Comparison of ENCODE assay signal across 16 mouse cellular contexts in genomic region chr5:43024006-43024593, GRCm38 (mm10).
DNase-seq lines count a peak whose midpoint lies in the region; ATAC-seq and TF ChIP-seq lines count a peak whose summit lies in the region.
"Had no signal": no experiment of that assay in that cellular context is flagged by ENCODE, and none has a peak within 500 bp of the region (broad histone marks: within the 10 kb centered on the region; RNA-seq: fewer than 3 reads in every experiment).

No protein-coding gene starts in this region.

- TF ChIP-seq CTCF in lung, embryonic 14.5 days (IDR thresholded peaks at IDR 0.05; ENCODE audit: low read depth): no peak

- no peaks in the 10 kb centered on the region for H3K27me3 ChIP-seq in lung, embryonic 14.5 days (ENCODE audit: insufficient read depth, low read length)
- H3K27me3 ChIP-seq: forebrain, embryonic 13.5 days; liver, embryonic 13.5 days; midbrain, embryonic 13.5 days had no signal

- H3K9me3 ChIP-seq in lung, embryonic 14.5 days (ENCODE audit: low read depth, low read length): no peaks in the 10 kb centered on the region
- H3K9me3 ChIP-seq: forebrain, embryonic 13.5 days; liver, embryonic 13.5 days; midbrain, embryonic 13.5 days had no signal

- 65% methylated on average over 7 of the region's 7 CpGs for WGBS in lung, embryonic 14.5 days

- H3K4me2 ChIP-seq in lung, embryonic 14.5 days: no peak overlapping the region
- H3K4me2 ChIP-seq: forebrain, embryonic 13.5 days; liver, embryonic 13.5 days; midbrain, embryonic 13.5 days had no signal

- H3K4me3 ChIP-seq in lung, embryonic 14.5 days (ENCODE audit: low read depth, low read length): no peak overlapping the region
- H3K4me3 ChIP-seq: forebrain, embryonic 13.5 days; liver, embryonic 13.5 days; midbrain, embryonic 13.5 days had no signal

- no peaks in the 10 kb centered on the region for H3K36me3 ChIP-seq in lung, embryonic 14.5 days (ENCODE audit: insufficient read depth)
- H3K36me3 ChIP-seq: liver, embryonic 13.5 days; midbrain, embryonic 13.5 days had no signal

- ATAC-seq in lung, embryonic 14.5 days (ENCODE audit: insufficient read depth): peak; percentile 56; the same call in 1 of the 2 replicates
- ATAC-seq: forebrain, embryonic 13.5 days; midbrain, embryonic 13.5 days had no signal

- intact Hi-C loops in gastrocnemius, postnatal 14 days (cut with DNase I; ENCODE audit: low total_unique reads): no loop called here

- H3K9ac ChIP-seq in lung, embryonic 14.5 days: no peak overlapping the region
- H3K9ac ChIP-seq: forebrain, embryonic 13.5 days; liver, embryonic 13.5 days; midbrain, embryonic 13.5 days had no signal

- H3K4me1 ChIP-seq in lung, embryonic 14.5 days (ENCODE audit: insufficient read depth): no peaks in the 10 kb centered on the region
- H3K4me1 ChIP-seq: forebrain, embryonic 13.5 days; liver, embryonic 13.5 days; midbrain, embryonic 13.5 days had no signal

- DNase-seq in gastrocnemius, adult 18-20 months (ENCODE audit: low spot score): peak; percentile 27
- no peak for DNase-seq in gastrocnemius, postnatal 14 days
- peak; percentile 1 for DNase-seq in lung, embryonic 14.5 days
- no peak for DNase-seq in lung, postnatal 10 days
- peak; percentile 26 to 61 for DNase-seq in cerebellum, postnatal 14 days
- peak; percentile 2 for DNase-seq in retina, embryonic 14.5 days (ENCODE audit: low spot score)
- no peak for DNase-seq in ovary, postnatal 10 days (ENCODE audit: low spot score)
- no peak for DNase-seq in adrenal gland, adult (ENCODE audit: inconsistent age in 2 of 2, low spot score in 1 of 2)
- DNase-seq: adrenal gland, postnatal 10 days; kidney, adult 11 months; layer of hippocampus, adult 9-11 months; liver, embryonic 13.5 days; spleen, adult 18-20 months; thymus, postnatal 14 days had no signal

- no peak overlapping the region for H3K27ac ChIP-seq in lung, embryonic 14.5 days (ENCODE audit: low read depth)
- H3K27ac ChIP-seq: forebrain, embryonic 13.5 days; liver, embryonic 13.5 days; midbrain, embryonic 13.5 days had no signal

Comparison
In these comparisons a context has a peak if more than half of its experiments do, and no peak if none do; other contexts are left out.
1. DNase-seq: peak in gastrocnemius, adult 18-20 months (single experiment), lung, embryonic 14.5 days (single experiment), cerebellum, postnatal 14 days (2 of 2) and retina, embryonic 14.5 days (single experiment); none in gastrocnemius, postnatal 14 days (single experiment), lung, postnatal 10 days (single experiment), ovary, postnatal 10 days (single experiment) and adrenal gland, adult (0 of 2).